Mouse (Mus musculus): ENCODE measurements around the gene Mrpl53. TPM values are rescaled to one million over a fixed set of nuclear protein-coding genes. Genes with fewer than 3 reads are reported as not detected.

The Mrpl53 gene
- polyA plus RNA-seq, 1 experiment from 2014 or later: 113 TPM

DNA sequence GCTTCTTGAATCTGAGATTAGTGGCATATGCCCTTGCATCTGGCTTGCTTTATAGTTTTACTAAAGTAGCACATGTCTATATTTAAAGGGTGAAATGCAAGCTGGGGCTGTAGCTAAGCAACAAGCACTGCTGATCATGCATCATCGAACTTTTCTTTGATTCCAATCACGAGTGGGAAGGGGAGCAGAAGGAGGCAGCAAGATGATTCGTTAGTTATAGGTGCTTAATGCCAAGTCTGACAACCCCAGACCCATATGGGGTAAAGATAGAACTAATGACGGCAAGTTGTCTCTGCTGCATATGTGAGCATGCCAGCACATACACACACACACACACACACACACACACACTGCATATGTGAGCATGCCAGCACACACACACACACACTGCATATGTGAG lies 4.7 kb upstream of the Mrpl53 start:
- Histone ChIP-seq H3K36me3 (ENCODE audit: control insufficient read depth, insufficient read depth, low read length) (peaks cover 4% of the 10 kb centered on the region; the same call in 1 of the 2 replicates), H3K9ac (ENCODE audit: low read depth, low read length) (no peak overlapping the region), H3K27ac (ENCODE audit: low read length) (no peak overlapping the region), H3K4me3 (ENCODE audit: low read depth, low read length) (no peak overlapping the region), H3K27me3 (ENCODE audit: control insufficient read depth, insufficient read depth, low read depth, low read length) (no peaks in the 10 kb centered on the region), H3K4me2 (ENCODE audit: low read length) (no peak overlapping the region), H3K4me1 (ENCODE audit: control insufficient read depth, insufficient read depth, low read length) (peaks cover 26% of the 10 kb centered on the region), H3K9me3 (replicated peaks; ENCODE audit: control insufficient read depth, low read length, poor library complexity, severe bottlenecking) (no peaks in the 10 kb centered on the region)
- ATAC-seq: no peak
- WGBS: 69% methylated on average over 4 of the region's 4 CpGs

- H3K9ac ChIP-seq (ENCODE audit: low read depth, low read length): peak overlapping the region; percentile 86; the same call in 1 of the 2 replicates
- H3K4me2 ChIP-seq (ENCODE audit: low read length): peak overlapping the region; percentile 96
- H3K4me1 ChIP-seq (ENCODE audit: control insufficient read depth, insufficient read depth, low read length): peaks cover 27% of the 10 kb centered on the region
These were observed 1.1 kb upstream of the Mrpl53 start for GRCm38 (mm10) chr6:83107566-83108400.

GRCm38 (mm10) chr6:83111510-83112136 lies 2.8 kb downstream of the Mrpl53 start:
- ATAC-seq: no peak
- H3K4me1 ChIP-seq (ENCODE audit: control insufficient read depth, insufficient read depth, low read length): peaks cover 31% of the 10 kb centered on the region
- no peaks in the 10 kb centered on the region for H3K27me3 ChIP-seq (ENCODE audit: control insufficient read depth, insufficient read depth, low read depth, low read length)
- H3K36me3 ChIP-seq (ENCODE audit: control insufficient read depth, insufficient read depth, low read length): peaks cover 4% of the 10 kb centered on the region; the same call in 1 of the 2 replicates
- no peak overlapping the region for H3K9ac ChIP-seq (ENCODE audit: low read depth, low read length)
- no peaks in the 10 kb centered on the region for H3K9me3 ChIP-seq (replicated peaks; ENCODE audit: control insufficient read depth, low read length, poor library complexity, severe bottlenecking)
- WGBS: 86% methylated on average over 4 of the region's 4 CpGs
- no peak overlapping the region for H3K4me2 ChIP-seq (ENCODE audit: low read length)
- H3K27ac ChIP-seq (ENCODE audit: low read length): no peak overlapping the region
- no peak overlapping the region for H3K4me3 ChIP-seq (ENCODE audit: low read depth, low read length)

More at GRCm38 (mm10) chr6:83107566-83108400, 1.1 kb upstream of the Mrpl53 start:
- peaks cover 4% of the 10 kb centered on the region; the same call in 1 of the 2 replicates for H3K36me3 ChIP-seq (ENCODE audit: control insufficient read depth, insufficient read depth, low read length)
- no peaks in the 10 kb centered on the region for H3K27me3 ChIP-seq (ENCODE audit: control insufficient read depth, insufficient read depth, low read depth, low read length)
- H3K27ac ChIP-seq (ENCODE audit: low read length): peak overlapping the region; percentile 71; the same call in 1 of the 2 replicates
- no peak overlapping the region for H3K4me3 ChIP-seq (ENCODE audit: low read depth, low read length)
- WGBS: 34% methylated on average over 13 of the region's 13 CpGs
- H3K9me3 ChIP-seq (replicated peaks; ENCODE audit: control insufficient read depth, low read length, poor library complexity, severe bottlenecking): no peaks in the 10 kb centered on the region
- ATAC-seq: 0 out of 2 replicates have a peak, but pooled peaks have one; percentile 3

- Histone ChIP-seq H3K9me3 (replicated peaks; ENCODE audit: control insufficient read depth, low read length, poor library complexity, severe bottlenecking) (no peaks in the 10 kb centered on the region), H3K4me2 (ENCODE audit: low read length) (peak within 1 kb of the TSS; percentile 95), H3K27me3 (ENCODE audit: control insufficient read depth, insufficient read depth, low read depth, low read length) (no peaks in the 10 kb centered on the region), H3K4me1 (ENCODE audit: control insufficient read depth, insufficient read depth, low read length) (peaks cover 27% of the 10 kb centered on the region), H3K36me3 (ENCODE audit: control insufficient read depth, insufficient read depth, low read length) (peaks cover 15% of the 10 kb centered on the region), H3K4me3 (ENCODE audit: low read depth, low read length) (peak within 1 kb of the TSS; percentile 86), H3K9ac (ENCODE audit: low read depth, low read length) (peak within 1 kb of the TSS; percentile 93), H3K27ac (ENCODE audit: low read length) (peak within 1 kb of the TSS; percentile 81)
- ATAC-seq: peak; percentile 87
- 3% methylated on average over 45 of the region's 58 CpGs for WGBS
These were observed 6.3 kb downstream of the Mrpl53 start, which contains the start of gene Mogs for GRCm38 (mm10) chr6:83115011-83115671. TSS of gene Mogs (plus strand) at chr6:83115496.

DNA sequence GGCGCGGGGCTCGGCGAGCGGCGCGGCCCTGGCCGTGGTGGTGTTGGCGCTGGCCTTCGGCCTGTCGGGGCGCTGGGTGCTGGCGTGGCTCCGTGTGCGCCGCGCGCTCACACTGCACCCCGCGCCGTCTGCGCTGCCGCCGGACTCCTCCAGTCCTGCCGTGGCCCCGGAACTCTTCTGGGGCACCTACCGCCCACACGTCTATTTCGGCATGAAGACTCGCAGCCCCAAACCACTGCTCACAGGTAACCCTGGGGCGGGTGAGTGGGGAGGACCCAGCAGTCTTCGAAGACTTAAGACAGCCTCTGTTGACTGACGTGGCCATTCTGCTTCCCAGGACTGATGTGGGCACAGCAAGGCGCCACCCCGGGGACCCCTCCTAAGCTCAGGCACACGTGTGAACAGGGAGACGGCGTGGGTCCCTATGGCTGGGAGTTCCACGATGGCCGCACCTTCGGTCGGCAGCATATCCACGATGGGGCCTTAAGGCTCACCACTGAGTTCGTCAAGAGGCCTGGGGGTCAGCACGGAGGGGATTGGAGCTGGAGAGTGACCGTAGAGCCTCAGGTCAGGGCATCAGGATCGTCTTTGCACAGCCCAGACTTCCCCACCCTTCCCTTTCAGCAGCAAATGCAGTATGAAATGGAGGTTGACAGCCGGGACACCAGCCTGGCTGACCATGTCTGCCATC lies 7.0 kb downstream of the Mrpl53 start:
- H3K27me3 ChIP-seq (ENCODE audit: control insufficient read depth, insufficient read depth, low read depth, low read length): no peaks in the 10 kb centered on the region
- peak; percentile 52 for ATAC-seq
- H3K36me3 ChIP-seq (ENCODE audit: control insufficient read depth, insufficient read depth, low read length): peaks cover 15% of the 10 kb centered on the region
- H3K9ac ChIP-seq (ENCODE audit: low read depth, low read length): peak overlapping the region; percentile 93
- 1% methylated on average over 40 of the region's 48 CpGs for WGBS
- no peaks in the 10 kb centered on the region for H3K9me3 ChIP-seq (replicated peaks; ENCODE audit: control insufficient read depth, low read length, poor library complexity, severe bottlenecking)
- peaks cover 29% of the 10 kb centered on the region for H3K4me1 ChIP-seq (ENCODE audit: control insufficient read depth, insufficient read depth, low read length)
- peak overlapping the region; percentile 86 for H3K4me3 ChIP-seq (ENCODE audit: low read depth, low read length)
- H3K27ac ChIP-seq (ENCODE audit: low read length): peak overlapping the region; percentile 81
- peak overlapping the region; percentile 95 for H3K4me2 ChIP-seq (ENCODE audit: low read length)

- Histone ChIP-seq H3K4me1 (ENCODE audit: control insufficient read depth, insufficient read depth, low read length) (peaks cover 29% of the 10 kb centered on the region), H3K27me3 (ENCODE audit: control insufficient read depth, insufficient read depth, low read depth, low read length) (no peaks in the 10 kb centered on the region), H3K9ac (ENCODE audit: low read depth, low read length) (peak overlapping the region; percentile 93), H3K9me3 (replicated peaks; ENCODE audit: control insufficient read depth, low read length, poor library complexity, severe bottlenecking) (no peaks in the 10 kb centered on the region), H3K27ac (ENCODE audit: low read length) (no peak overlapping the region), H3K36me3 (ENCODE audit: control insufficient read depth, insufficient read depth, low read length) (peaks cover 15% of the 10 kb centered on the region), H3K4me2 (ENCODE audit: low read length) (peak overlapping the region; percentile 95), H3K4me3 (ENCODE audit: low read depth, low read length) (peak overlapping the region; percentile 86)
- ATAC-seq: no peak
- WGBS: 77% methylated on average over 11 of the region's 11 CpGs
These were observed 7.7 kb downstream of the Mrpl53 start for GRCm38 (mm10) chr6:83116373-83117164.

- Histone ChIP-seq H3K9ac (ENCODE audit: low read depth, low read length) (no peak overlapping the region), H3K4me3 (ENCODE audit: low read depth, low read length) (no peak overlapping the region), H3K4me2 (ENCODE audit: low read length) (no peak overlapping the region), H3K9me3 (replicated peaks; ENCODE audit: control insufficient read depth, low read length, poor library complexity, severe bottlenecking) (no peaks in the 10 kb centered on the region), H3K27me3 (ENCODE audit: control insufficient read depth, insufficient read depth, low read depth, low read length) (no peaks in the 10 kb centered on the region), H3K36me3 (ENCODE audit: control insufficient read depth, insufficient read depth, low read length) (peaks cover 15% of the 10 kb centered on the region), H3K27ac (ENCODE audit: low read length) (no peak overlapping the region), H3K4me1 (ENCODE audit: control insufficient read depth, insufficient read depth, low read length) (peaks cover 31% of the 10 kb centered on the region)
- 82% methylated on average over 4 of the region's 4 CpGs for WGBS
- no peak for ATAC-seq
These were observed 8.3 kb downstream of the Mrpl53 start for GRCm38 (mm10) chr6:83117165-83117438.

- H3K36me3 ChIP-seq (ENCODE audit: control insufficient read depth, insufficient read depth, low read length): peaks cover 15% of the 10 kb centered on the region
- H3K4me2 ChIP-seq (ENCODE audit: low read length): no peak overlapping the region
- H3K4me1 ChIP-seq (ENCODE audit: control insufficient read depth, insufficient read depth, low read length): peaks cover 37% of the 10 kb centered on the region
- H3K27ac ChIP-seq (ENCODE audit: low read length): no peak overlapping the region
- H3K4me3 ChIP-seq (ENCODE audit: low read depth, low read length): no peak overlapping the region
- no peak for ATAC-seq
- H3K9me3 ChIP-seq (replicated peaks; ENCODE audit: control insufficient read depth, low read length, poor library complexity, severe bottlenecking): no peaks in the 10 kb centered on the region
- WGBS: 93% methylated on average over 13 of the region's 13 CpGs
- H3K9ac ChIP-seq (ENCODE audit: low read depth, low read length): no peak overlapping the region
- no peaks in the 10 kb centered on the region for H3K27me3 ChIP-seq (ENCODE audit: control insufficient read depth, insufficient read depth, low read depth, low read length)
These were observed 8.8 kb downstream of the Mrpl53 start for GRCm38 (mm10) chr6:83117616-83118015.

Data from midbrain, embryonic 16.5 days (tissue).